Mouse (Mus musculus): ENCODE measurements around the gene Fbxw11. TPM values are rescaled to one million over a fixed set of nuclear protein-coding genes. Genes with fewer than 3 reads are reported as not detected.

Gene Fbxw11
- polyA plus RNA-seq, 1 experiment from 2014 or later, result 33.3 TPM

DNA sequence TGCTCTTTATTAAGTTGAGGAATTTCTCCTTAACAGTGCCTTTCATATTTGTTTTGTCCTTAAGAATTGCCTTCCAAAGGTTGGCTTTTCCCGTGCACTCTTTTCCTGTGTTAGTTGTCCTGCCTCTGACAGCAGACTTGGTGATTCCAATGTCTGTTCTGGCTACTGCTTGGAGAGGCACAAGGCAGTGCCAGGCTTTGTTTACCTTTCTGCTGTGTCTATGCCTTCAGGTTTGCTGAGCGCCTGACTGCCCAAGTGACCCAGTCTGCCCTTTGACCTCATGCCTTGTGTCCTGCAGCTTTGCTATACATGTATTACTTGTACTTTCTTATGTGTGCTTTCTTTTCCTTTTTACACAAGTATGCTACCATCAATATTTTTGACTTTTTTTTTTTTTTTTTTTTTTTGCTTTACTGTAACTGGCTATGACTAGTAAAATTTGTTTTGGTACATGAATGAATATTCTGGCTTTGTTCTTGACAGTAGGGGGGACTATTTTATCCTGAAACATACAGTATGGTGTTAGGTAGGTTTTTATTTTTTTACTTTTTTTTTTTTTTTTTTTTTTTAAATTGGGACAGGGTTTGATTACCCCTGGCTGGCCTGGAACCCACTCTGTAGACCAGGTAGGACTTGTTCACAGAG lies 54.0 kb downstream of the Fbxw11 start:
- H3K79me2 ChIP-seq (ENCODE audit: inconsistent target), result peaks cover 100% of the 10 kb centered on the region
- H3K36me3 ChIP-seq (ENCODE audit: inconsistent target), result no peaks in the 10 kb centered on the region
- no peak overlapping the region for H3K4me3 ChIP-seq (ENCODE audit: inconsistent target)
- H3K27ac ChIP-seq, result no peak overlapping the region
- 95% methylated on average over 2 of the region's 2 CpGs for WGBS (ENCODE audit: missing documents)

DNA sequence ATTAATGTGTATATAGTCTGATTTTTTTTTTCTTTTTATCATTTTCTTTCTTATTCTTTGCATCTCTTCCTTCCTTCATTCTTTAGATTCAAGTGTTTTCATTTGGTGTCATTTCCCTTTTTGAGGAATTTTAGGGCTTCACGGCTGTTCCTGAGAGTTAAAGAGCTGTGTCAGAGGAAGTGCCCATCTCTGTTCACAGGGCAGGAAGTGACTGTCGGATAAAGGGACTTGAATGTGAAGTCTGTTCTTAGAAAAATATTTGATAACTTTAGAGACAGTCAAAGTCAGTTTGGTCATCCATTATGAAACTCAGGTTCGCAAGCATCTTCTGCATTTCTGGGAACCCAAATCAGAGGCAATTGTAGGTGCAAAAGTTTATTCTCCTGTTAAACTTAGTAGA lies 55.2 kb downstream of the Fbxw11 start:
- no peak overlapping the region for H3K4me3 ChIP-seq (ENCODE audit: inconsistent target)
- H3K27ac ChIP-seq, result no peak overlapping the region
- WGBS (ENCODE audit: missing documents), result 19% methylated on average over 3 of the region's 3 CpGs
- no peaks in the 10 kb centered on the region for H3K36me3 ChIP-seq (ENCODE audit: inconsistent target)
- peaks cover 100% of the 10 kb centered on the region for H3K79me2 ChIP-seq (ENCODE audit: inconsistent target)

DNA sequence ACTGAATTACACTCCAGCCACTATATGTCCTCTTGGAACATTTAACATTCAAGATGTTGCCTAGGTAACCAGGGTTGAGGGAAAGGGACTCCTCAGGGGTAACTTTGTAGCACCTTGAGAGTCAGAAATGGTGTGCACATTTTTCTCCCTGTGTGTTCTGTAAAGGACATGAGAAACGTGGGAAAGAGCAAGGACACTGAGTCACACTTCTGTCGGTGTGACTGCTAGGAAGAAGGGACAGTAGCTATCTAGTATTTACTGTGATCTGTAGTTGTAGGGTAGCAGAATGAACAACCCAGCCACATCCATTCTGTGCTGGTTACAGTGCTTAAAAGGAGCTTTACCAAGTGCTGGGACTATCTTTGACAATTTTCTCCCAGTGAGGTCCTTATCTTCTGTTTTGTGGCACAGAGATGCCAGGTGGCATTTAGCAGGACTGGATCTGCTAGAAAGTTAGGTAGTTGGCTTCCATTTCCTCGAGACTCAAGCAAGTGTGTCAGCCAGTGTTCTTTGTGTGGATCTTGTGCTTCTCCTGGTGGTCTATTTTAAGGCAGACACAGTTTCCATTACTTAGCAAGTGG lies 57.5 kb downstream of the Fbxw11 start:
- H3K36me3 ChIP-seq (ENCODE audit: inconsistent target), result no peaks in the 10 kb centered on the region
- H3K4me3 ChIP-seq (ENCODE audit: inconsistent target), result no peak overlapping the region
- WGBS (ENCODE audit: missing documents), result 79% methylated on average over 3 of the region's 3 CpGs
- H3K79me2 ChIP-seq (ENCODE audit: inconsistent target), result peaks cover 100% of the 10 kb centered on the region
- H3K27ac ChIP-seq, result no peak overlapping the region

GRCm38 (mm10) chr11:32701566-32701965 lies 59.0 kb downstream of the Fbxw11 start:
- Histone ChIP-seq H3K4me3 (ENCODE audit: inconsistent target) (no peak overlapping the region), H3K27ac (no peak overlapping the region), H3K36me3 (ENCODE audit: inconsistent target) (no peaks in the 10 kb centered on the region), H3K79me2 (ENCODE audit: inconsistent target) (peaks cover 100% of the 10 kb centered on the region)
- 92% methylated on average over 3 of the region's 3 CpGs for WGBS (ENCODE audit: missing documents)

GRCm38 (mm10) chr11:32704241-32704890 lies 61.8 kb downstream of the Fbxw11 start:
- Histone ChIP-seq H3K36me3 (ENCODE audit: inconsistent target) (no peaks in the 10 kb centered on the region), H3K79me2 (ENCODE audit: inconsistent target) (peaks cover 100% of the 10 kb centered on the region), H3K4me3 (ENCODE audit: inconsistent target) (no peak overlapping the region), H3K27ac (no peak overlapping the region)
- WGBS (ENCODE audit: missing documents), result 93% methylated on average over 6 of the region's 6 CpGs

GRCm38 (mm10) chr11:32706406-32706993 lies 64.0 kb downstream of the Fbxw11 start:
- WGBS (ENCODE audit: missing documents), result 76% methylated on average over 4 of the region's 4 CpGs
- H3K79me2 ChIP-seq (ENCODE audit: inconsistent target), result peaks cover 100% of the 10 kb centered on the region
- no peak overlapping the region for H3K4me3 ChIP-seq (ENCODE audit: inconsistent target)
- 0 out of 2 replicates have a peak, but pooled peaks cover 2% of the 10 kb centered on the region for H3K36me3 ChIP-seq (ENCODE audit: inconsistent target)
- no peak overlapping the region for H3K27ac ChIP-seq

DNA sequence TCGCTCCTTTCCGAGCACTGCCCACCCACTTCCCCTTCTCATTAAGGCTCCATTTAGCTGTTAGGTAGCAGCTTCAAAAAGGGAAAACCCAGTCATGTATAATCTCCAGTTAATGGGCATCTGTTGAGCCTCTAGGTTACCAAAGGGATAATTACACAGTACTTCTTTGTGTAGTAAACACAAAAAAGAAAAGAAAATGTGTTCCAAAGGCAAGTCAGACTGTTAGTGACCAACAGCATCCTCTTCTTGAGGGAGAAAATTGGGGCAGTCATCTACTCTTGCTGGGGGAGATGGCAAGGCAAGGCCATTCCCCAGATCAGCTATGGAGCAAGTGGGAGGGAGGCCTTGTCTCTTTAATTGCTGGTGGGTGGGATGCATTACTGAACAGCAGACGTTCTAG lies 65.0 kb downstream of the Fbxw11 start:
- Histone ChIP-seq H3K4me3 (ENCODE audit: inconsistent target) (no peak overlapping the region), H3K27ac (no peak overlapping the region), H3K36me3 (ENCODE audit: inconsistent target) (peaks cover 12% of the 10 kb centered on the region; the same call in 1 of the 2 replicates), H3K79me2 (ENCODE audit: inconsistent target) (peaks cover 100% of the 10 kb centered on the region)
- 86% methylated on average over 3 of the region's 3 CpGs for WGBS (ENCODE audit: missing documents)

DNA sequence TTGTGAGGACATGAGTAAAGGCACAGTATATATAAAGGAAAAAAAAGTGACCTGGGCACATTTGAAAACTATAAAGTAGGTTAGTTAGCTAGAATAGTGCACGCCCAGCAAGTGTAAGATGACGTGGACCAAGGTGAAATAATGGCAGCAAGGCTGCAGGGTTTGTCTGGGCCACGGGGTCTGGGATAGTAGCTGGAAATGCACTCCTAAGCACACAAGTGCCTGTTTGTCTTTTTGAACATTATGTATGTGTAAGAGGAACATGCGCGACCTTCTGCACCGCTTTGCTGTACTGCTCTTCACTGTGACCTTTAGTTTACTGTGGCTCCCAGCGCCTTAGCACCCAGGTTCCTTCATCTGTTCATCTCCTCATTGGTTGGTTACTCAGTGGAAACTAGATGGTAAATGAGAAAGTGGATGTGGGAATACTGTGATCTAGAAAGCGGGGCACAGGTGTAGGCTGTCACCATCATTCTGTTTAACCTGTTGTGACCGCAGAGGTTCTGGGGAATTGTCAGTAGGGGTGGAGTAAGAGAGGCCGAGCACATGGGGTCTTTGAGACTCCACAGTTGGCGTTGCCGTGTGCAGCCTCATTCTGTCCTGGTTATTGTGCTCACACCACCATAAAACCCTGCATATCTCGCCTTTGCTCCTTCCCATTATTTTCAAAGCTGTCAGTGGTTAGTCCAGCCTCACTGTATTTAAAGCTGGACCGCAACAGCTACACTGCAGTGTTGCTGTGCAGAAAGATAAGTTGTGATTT lies 66.4 kb downstream of the Fbxw11 start:
- H3K27ac ChIP-seq, result no peak overlapping the region
- 93% methylated on average over 14 of the region's 14 CpGs for WGBS (ENCODE audit: missing documents)
- peaks cover 20% of the 10 kb centered on the region; the same call in 1 of the 2 replicates for H3K36me3 ChIP-seq (ENCODE audit: inconsistent target)

GRCm38 (mm10) chr11:32709563-32709962 lies 67.0 kb downstream of the Fbxw11 start:
- Histone ChIP-seq H3K36me3 (ENCODE audit: inconsistent target) (peaks cover 20% of the 10 kb centered on the region; the same call in 1 of the 2 replicates), H3K4me3 (ENCODE audit: inconsistent target) (no peak overlapping the region), H3K27ac (no peak overlapping the region), H3K79me2 (ENCODE audit: inconsistent target) (peaks cover 100% of the 10 kb centered on the region)
- 0% methylated on average over 1 of the region's 1 CpGs for WGBS (ENCODE audit: missing documents)

More for the DNA sequence above, 66.4 kb downstream of the Fbxw11 start:
- Histone ChIP-seq H3K4me3 (ENCODE audit: inconsistent target) (no peak overlapping the region), H3K79me2 (ENCODE audit: inconsistent target) (peaks cover 100% of the 10 kb centered on the region)

DNA sequence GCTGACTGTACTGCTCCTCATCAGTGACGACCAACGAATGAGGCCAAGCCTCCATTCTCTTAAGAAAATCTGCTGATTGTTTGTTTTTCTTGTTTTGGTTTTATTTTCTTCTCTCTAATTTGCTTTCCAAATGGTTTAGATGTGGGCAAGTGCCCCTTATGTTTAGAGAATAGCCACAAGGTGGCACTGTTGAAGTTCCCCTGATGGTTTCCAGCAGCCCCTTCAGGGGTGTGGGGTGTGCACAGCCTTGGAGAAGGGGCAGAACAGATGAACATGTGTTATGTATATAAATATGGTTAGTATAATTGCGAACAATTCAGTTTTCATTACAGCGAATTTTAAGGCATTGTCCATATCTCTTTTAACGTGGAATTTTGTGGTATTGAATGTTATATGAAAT lies 71.7 kb downstream of the Fbxw11 start:
- Histone ChIP-seq H3K27ac (no peak overlapping the region), H3K4me3 (ENCODE audit: inconsistent target) (no peak overlapping the region), H3K79me2 (ENCODE audit: inconsistent target) (peaks cover 100% of the 10 kb centered on the region), H3K36me3 (ENCODE audit: inconsistent target) (peaks cover 20% of the 10 kb centered on the region; the same call in 1 of the 2 replicates)
- 73% methylated on average over 5 of the region's 5 CpGs for WGBS (ENCODE audit: missing documents)

- Histone ChIP-seq H3K4me3 (ENCODE audit: inconsistent target) (no peak overlapping the region), H3K79me2 (ENCODE audit: inconsistent target) (peaks cover 100% of the 10 kb centered on the region), H3K27ac (no peak overlapping the region), H3K36me3 (ENCODE audit: inconsistent target) (peaks cover 21% of the 10 kb centered on the region; the same call in 1 of the 2 replicates)
- 100% methylated on average over 2 of the region's 2 CpGs for WGBS (ENCODE audit: missing documents)
Observed at GRCm38 (mm10) chr11:32714896-32715295, 72.4 kb downstream of the Fbxw11 start.

GRCm38 (mm10) chr11:32715495-32715894 lies 73.0 kb downstream of the Fbxw11 start:
- WGBS (ENCODE audit: missing documents), result 35% methylated on average over 6 of the region's 6 CpGs
- Histone ChIP-seq H3K79me2 (ENCODE audit: inconsistent target) (peaks cover 100% of the 10 kb centered on the region), H3K4me3 (ENCODE audit: inconsistent target) (no peak overlapping the region), H3K36me3 (ENCODE audit: inconsistent target) (peaks cover 27% of the 10 kb centered on the region; the same call in 1 of the 2 replicates), H3K27ac (no peak overlapping the region)

DNA sequence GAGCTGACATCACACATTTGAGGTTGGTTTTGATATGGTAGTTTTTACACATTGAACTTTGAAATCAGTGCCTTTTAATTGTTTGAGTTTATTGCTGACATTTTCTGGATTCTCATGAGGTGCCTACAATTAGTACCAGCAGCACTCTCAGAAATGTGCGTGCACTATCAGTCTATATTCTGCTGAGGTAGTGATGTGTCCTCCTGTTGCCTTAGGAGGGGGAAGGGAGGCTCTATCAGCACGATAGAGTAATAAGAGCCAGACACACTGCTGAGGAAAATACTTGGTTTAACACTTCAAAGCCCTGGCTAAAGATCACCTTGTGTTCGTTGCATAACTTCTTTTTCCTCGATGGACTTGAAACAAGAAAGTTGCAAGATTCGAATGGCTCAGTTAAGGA lies 73.4 kb downstream of the Fbxw11 start:
- Histone ChIP-seq H3K27ac (no peak overlapping the region), H3K36me3 (ENCODE audit: inconsistent target) (peaks cover 28% of the 10 kb centered on the region; the same call in 1 of the 2 replicates), H3K4me3 (ENCODE audit: inconsistent target) (no peak overlapping the region), H3K79me2 (ENCODE audit: inconsistent target) (peaks cover 98% of the 10 kb centered on the region)
- WGBS (ENCODE audit: missing documents), result 83% methylated on average over 5 of the region's 5 CpGs

DNA sequence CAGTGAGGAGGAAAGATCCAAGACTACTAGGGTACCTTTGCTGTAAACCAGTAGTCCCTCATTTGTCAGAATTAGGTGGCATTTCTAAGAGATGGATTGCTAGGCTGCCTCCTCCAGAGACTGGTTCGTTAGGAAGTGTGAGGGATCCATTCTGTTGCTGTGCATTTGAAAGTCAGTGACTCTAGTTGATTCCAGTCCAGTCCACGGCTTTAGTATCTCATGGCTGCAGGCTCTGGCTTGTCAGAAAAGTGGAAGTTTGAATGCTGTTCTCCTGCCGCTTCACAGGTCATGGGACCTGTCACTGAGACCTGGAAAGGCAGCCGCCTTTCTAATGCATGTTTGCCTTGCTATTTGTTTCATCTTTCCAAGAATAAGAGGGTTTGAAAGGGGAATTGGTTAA lies 74.4 kb downstream of the Fbxw11 start:
- Histone ChIP-seq H3K27ac (no peak overlapping the region), H3K4me3 (ENCODE audit: inconsistent target) (no peak overlapping the region), H3K79me2 (ENCODE audit: inconsistent target) (peaks cover 89% of the 10 kb centered on the region), H3K36me3 (ENCODE audit: inconsistent target) (peaks cover 22% of the 10 kb centered on the region; the same call in 1 of the 2 replicates)
- 72% methylated on average over 4 of the region's 4 CpGs for WGBS (ENCODE audit: missing documents)

All from macrophage (primary cell).